Mouse (Mus musculus): Measurements from ENCODE around the gene Napa. TPM values are rescaled to one million over a fixed set of nuclear protein-coding genes. Genes with fewer than 3 reads are reported as not detected.

Napa gene
- polyA plus RNA-seq, 1 experiment from 2014 or later = 252 TPM

- ATAC-seq (ENCODE audit: low read depth) = no peak
- Histone ChIP-seq H3K4me2 (ENCODE audit: low read depth, low read length) (peak overlapping the region; percentile 8; the same call in 1 of the 2 replicates), H3K9ac (replicated peaks; ENCODE audit: low read depth, low read length) (no peak overlapping the region), H3K4me1 (ENCODE audit: control insufficient read depth, insufficient read depth, low read length) (peaks cover 41% of the 10 kb centered on the region), H3K9me3 (ENCODE audit: control insufficient read depth, low read length) (no peaks in the 10 kb centered on the region), H3K4me3 (ENCODE audit: low read depth, low read length) (no peak overlapping the region), H3K27ac (ENCODE audit: low read depth, low read length) (peak overlapping the region; percentile 52), H3K36me3 (ENCODE audit: control insufficient read depth, insufficient read depth, low read length) (no peaks in the 10 kb centered on the region), H3K27me3 (ENCODE audit: control insufficient read depth, insufficient read depth, low read length) (no peaks in the 10 kb centered on the region)
- WGBS = 89% methylated on average over 9 of the region's 9 CpGs
These were observed 35.4 kb downstream of the Napa start for GRCm38 (mm10) chr7:16133691-16134090.

GRCm38 (mm10) chr7:16134951-16135392, 36.7 kb downstream of the Napa start:
- no peaks in the 10 kb centered on the region for H3K9me3 ChIP-seq (ENCODE audit: control insufficient read depth, low read length)
- H3K4me1 ChIP-seq (ENCODE audit: control insufficient read depth, insufficient read depth, low read length) = peaks cover 35% of the 10 kb centered on the region
- no peaks in the 10 kb centered on the region for H3K27me3 ChIP-seq (ENCODE audit: control insufficient read depth, insufficient read depth, low read length)
- H3K9ac ChIP-seq (replicated peaks; ENCODE audit: low read depth, low read length) = no peak overlapping the region
- H3K4me3 ChIP-seq (ENCODE audit: low read depth, low read length) = no peak overlapping the region
- H3K4me2 ChIP-seq (ENCODE audit: low read depth, low read length) = peak overlapping the region; percentile 16; the same call in 1 of the 2 replicates
- peak overlapping the region; percentile 52; the same call in 1 of the 2 replicates for H3K27ac ChIP-seq (ENCODE audit: low read depth, low read length)
- peak; percentile 62 for ATAC-seq (ENCODE audit: low read depth)
- WGBS = 12% methylated on average over 7 of the region's 7 CpGs
- no peaks in the 10 kb centered on the region for H3K36me3 ChIP-seq (ENCODE audit: control insufficient read depth, insufficient read depth, low read length)

GRCm38 (mm10) chr7:16146489-16147410, 48.5 kb downstream of the Napa start:
- 26% methylated on average over 27 of the region's 27 CpGs for WGBS
- Histone ChIP-seq H3K4me1 (ENCODE audit: control insufficient read depth, insufficient read depth, low read length) (peaks cover 3% of the 10 kb centered on the region; the same call in 1 of the 2 replicates), H3K9ac (replicated peaks; ENCODE audit: low read depth, low read length) (no peak overlapping the region), H3K27ac (ENCODE audit: low read depth, low read length) (no peak overlapping the region), H3K4me2 (ENCODE audit: low read depth, low read length) (no peak overlapping the region), H3K9me3 (ENCODE audit: control insufficient read depth, low read length) (no peaks in the 10 kb centered on the region), H3K4me3 (ENCODE audit: low read depth, low read length) (no peak overlapping the region), H3K27me3 (ENCODE audit: control insufficient read depth, insufficient read depth, low read length) (no peaks in the 10 kb centered on the region), H3K36me3 (ENCODE audit: control insufficient read depth, insufficient read depth, low read length) (peaks cover 4% of the 10 kb centered on the region; the same call in 1 of the 2 replicates)
- no peak for ATAC-seq (ENCODE audit: low read depth)

- H3K4me2 ChIP-seq (ENCODE audit: low read depth, low read length) = no peak overlapping the region
- no peak overlapping the region for H3K9ac ChIP-seq (replicated peaks; ENCODE audit: low read depth, low read length)
- ATAC-seq (ENCODE audit: low read depth) = 0 out of 2 replicates have a peak, but pooled peaks have one; percentile 23
- H3K9me3 ChIP-seq (ENCODE audit: control insufficient read depth, low read length) = no peaks in the 10 kb centered on the region
- H3K36me3 ChIP-seq (ENCODE audit: control insufficient read depth, insufficient read depth, low read length) = no peaks in the 10 kb centered on the region
- no peaks in the 10 kb centered on the region for H3K27me3 ChIP-seq (ENCODE audit: control insufficient read depth, insufficient read depth, low read length)
- no peak overlapping the region for H3K4me3 ChIP-seq (ENCODE audit: low read depth, low read length)
- no peak overlapping the region for H3K27ac ChIP-seq (ENCODE audit: low read depth, low read length)
- WGBS = 19% methylated on average over 15 of the region's 15 CpGs
- peaks cover 3% of the 10 kb centered on the region; the same call in 1 of the 2 replicates for H3K4me1 ChIP-seq (ENCODE audit: control insufficient read depth, insufficient read depth, low read length)
These were observed 49.4 kb downstream of the Napa start for GRCm38 (mm10) chr7:16147643-16148042.

GRCm38 (mm10) chr7:16149241-16149640, 51.0 kb downstream of the Napa start:
- no peak overlapping the region for H3K4me2 ChIP-seq (ENCODE audit: low read depth, low read length)
- H3K36me3 ChIP-seq (ENCODE audit: control insufficient read depth, insufficient read depth, low read length) = no peaks in the 10 kb centered on the region
- no peak overlapping the region for H3K4me3 ChIP-seq (ENCODE audit: low read depth, low read length)
- 65% methylated on average over 5 of the region's 5 CpGs for WGBS
- no peaks in the 10 kb centered on the region for H3K9me3 ChIP-seq (ENCODE audit: control insufficient read depth, low read length)
- H3K27ac ChIP-seq (ENCODE audit: low read depth, low read length) = no peak overlapping the region
- no peak overlapping the region for H3K9ac ChIP-seq (replicated peaks; ENCODE audit: low read depth, low read length)
- no peaks in the 10 kb centered on the region for H3K27me3 ChIP-seq (ENCODE audit: control insufficient read depth, insufficient read depth, low read length)
- ATAC-seq (ENCODE audit: low read depth) = no peak
- H3K4me1 ChIP-seq (ENCODE audit: control insufficient read depth, insufficient read depth, low read length) = peaks cover 3% of the 10 kb centered on the region; the same call in 1 of the 2 replicates

- no peaks in the 10 kb centered on the region for H3K36me3 ChIP-seq (ENCODE audit: control insufficient read depth, insufficient read depth, low read length)
- no peak overlapping the region for H3K27ac ChIP-seq (ENCODE audit: low read depth, low read length)
- no peak for ATAC-seq (ENCODE audit: low read depth)
- H3K4me3 ChIP-seq (ENCODE audit: low read depth, low read length) = no peak overlapping the region
- H3K9ac ChIP-seq (replicated peaks; ENCODE audit: low read depth, low read length) = no peak overlapping the region
- H3K4me1 ChIP-seq (ENCODE audit: control insufficient read depth, insufficient read depth, low read length) = peaks cover 3% of the 10 kb centered on the region; the same call in 1 of the 2 replicates
- no peaks in the 10 kb centered on the region for H3K27me3 ChIP-seq (ENCODE audit: control insufficient read depth, insufficient read depth, low read length)
- no peaks in the 10 kb centered on the region for H3K9me3 ChIP-seq (ENCODE audit: control insufficient read depth, low read length)
- 75% methylated on average over 9 of the region's 9 CpGs for WGBS
- no peak overlapping the region for H3K4me2 ChIP-seq (ENCODE audit: low read depth, low read length)
These were observed 52.2 kb downstream of the Napa start for GRCm38 (mm10) chr7:16150191-16151145.

GRCm38 (mm10) chr7:16153522-16153921, 55.3 kb downstream of the Napa start:
- 0 out of 2 replicates have a peak, but pooled peaks cover 2% of the 10 kb centered on the region for H3K36me3 ChIP-seq (ENCODE audit: control insufficient read depth, insufficient read depth, low read length)
- H3K9me3 ChIP-seq (ENCODE audit: control insufficient read depth, low read length) = no peaks in the 10 kb centered on the region
- WGBS = 14% methylated on average over 10 of the region's 10 CpGs
- no peaks in the 10 kb centered on the region for H3K4me1 ChIP-seq (ENCODE audit: control insufficient read depth, insufficient read depth, low read length)
- ATAC-seq (ENCODE audit: low read depth) = peak; percentile 85
- H3K27ac ChIP-seq (ENCODE audit: low read depth, low read length) = no peak overlapping the region
- no peak overlapping the region for H3K4me2 ChIP-seq (ENCODE audit: low read depth, low read length)
- no peak overlapping the region for H3K9ac ChIP-seq (replicated peaks; ENCODE audit: low read depth, low read length)
- H3K4me3 ChIP-seq (ENCODE audit: low read depth, low read length) = no peak overlapping the region
- H3K27me3 ChIP-seq (ENCODE audit: control insufficient read depth, insufficient read depth, low read length) = no peaks in the 10 kb centered on the region

GRCm38 (mm10) chr7:16155132-16155872, 57.0 kb downstream of the Napa start:
- H3K36me3 ChIP-seq (ENCODE audit: control insufficient read depth, insufficient read depth, low read length) = 0 out of 2 replicates have a peak, but pooled peaks cover 2% of the 10 kb centered on the region
- ATAC-seq (ENCODE audit: low read depth) = no peak
- no peak overlapping the region for H3K27ac ChIP-seq (ENCODE audit: low read depth, low read length)
- H3K27me3 ChIP-seq (ENCODE audit: control insufficient read depth, insufficient read depth, low read length) = no peaks in the 10 kb centered on the region
- no peak overlapping the region for H3K4me3 ChIP-seq (ENCODE audit: low read depth, low read length)
- H3K4me2 ChIP-seq (ENCODE audit: low read depth, low read length) = no peak overlapping the region
- H3K9ac ChIP-seq (replicated peaks; ENCODE audit: low read depth, low read length) = no peak overlapping the region
- no peaks in the 10 kb centered on the region for H3K9me3 ChIP-seq (ENCODE audit: control insufficient read depth, low read length)
- peaks cover 2% of the 10 kb centered on the region; the same call in 1 of the 2 replicates for H3K4me1 ChIP-seq (ENCODE audit: control insufficient read depth, insufficient read depth, low read length)
- 74% methylated on average over 9 of the region's 9 CpGs for WGBS

All from neural tube, embryonic 14.5 days (tissue).